Mouse (Mus musculus) myocyte (in vitro differentiated cells): Measurements from ENCODE around the gene Cela3b.

Experiments used
- MAX ChIP-seq: IDR thresholded peaks from one replicate; pipeline ENCODE4 v1.6.1; 2011; ENCODE audit warnings: low read depth, mild to moderate bottlenecking, control low read depth
- MYOD1 ChIP-seq, 3 experiments: IDR thresholded peaks; one replicate each; pipeline ENCODE4 v1.6.1; 2011; ENCODE audit warnings: control low read depth in 2 of 3, low read depth in 2 of 3, mild to moderate bottlenecking in 2 of 3, moderate library complexity in 1 of 3; ENCODE audit not compliant: insufficient read length in 2 of 3, control insufficient read depth in 1 of 3
- POLR2A ChIP-seq: IDR thresholded peaks from one replicate; pipeline ENCODE4 v1.6.1; 2011; ENCODE audit warnings: low read depth, mild to moderate bottlenecking, control low read depth, moderate library complexity; ENCODE audit not compliant: insufficient read length
- POLR2AphosphoS2 ChIP-seq: IDR thresholded peaks from one replicate; pipeline ENCODE4 v1.6.1; 2011; ENCODE audit warnings: low read depth, control low read depth; ENCODE audit not compliant: insufficient read length
- SRF ChIP-seq: IDR thresholded peaks from one replicate; pipeline ENCODE4 v1.6.1; 2011; ENCODE audit warnings: low read depth; ENCODE audit not compliant: control insufficient read depth, insufficient read length

DNA sequence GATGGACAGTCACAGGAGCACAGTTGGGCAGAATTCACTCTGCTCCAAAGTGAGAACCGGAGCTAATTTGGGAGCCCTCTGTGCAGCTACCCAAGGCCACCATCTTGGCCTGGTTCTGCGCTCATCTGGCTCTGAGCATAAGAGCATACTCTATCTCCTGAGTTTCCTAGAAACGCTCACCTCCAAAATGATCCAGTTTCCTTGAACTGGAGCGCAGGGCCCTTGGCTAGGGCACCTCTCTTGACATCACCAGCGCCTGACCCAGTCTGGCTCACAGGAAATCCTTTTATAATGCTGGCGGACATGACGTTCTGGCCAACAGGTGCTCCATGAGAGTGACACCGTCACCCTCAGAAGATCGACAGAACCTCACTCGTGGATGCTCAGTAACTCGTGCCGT lies 26.2 kb upstream of the Cela3b start:
- no peak for TF ChIP-seq POLR2A
- TF ChIP-seq SRF, result no peak
- no peak for TF ChIP-seq POLR2AphosphoS2
- no peak for TF ChIP-seq MAX
- no peak for TF ChIP-seq MYOD1 (IDR thresholded peaks at IDR 0.05; ENCODE audit: control insufficient read depth in 1 of 3, insufficient read length in 2 of 3, low read depth in 2 of 3)
